Mouse (Mus musculus) CD8-positive naive resting alpha-beta T cell, adult 57 days (primary cell): ENCODE measurements around the gene H2afb3. TPM values are rescaled to one million over a fixed set of nuclear protein-coding genes. Genes with fewer than 3 reads are reported as not detected.

Experiments used
- total RNA-seq: library from RNA; stranded (reverse); gene quantifications from one replicate; pipeline ENCODE4 v1.2.4, GENCODE M21; 2023

H2afb3 gene
- not detected for total RNA-seq

DNA sequence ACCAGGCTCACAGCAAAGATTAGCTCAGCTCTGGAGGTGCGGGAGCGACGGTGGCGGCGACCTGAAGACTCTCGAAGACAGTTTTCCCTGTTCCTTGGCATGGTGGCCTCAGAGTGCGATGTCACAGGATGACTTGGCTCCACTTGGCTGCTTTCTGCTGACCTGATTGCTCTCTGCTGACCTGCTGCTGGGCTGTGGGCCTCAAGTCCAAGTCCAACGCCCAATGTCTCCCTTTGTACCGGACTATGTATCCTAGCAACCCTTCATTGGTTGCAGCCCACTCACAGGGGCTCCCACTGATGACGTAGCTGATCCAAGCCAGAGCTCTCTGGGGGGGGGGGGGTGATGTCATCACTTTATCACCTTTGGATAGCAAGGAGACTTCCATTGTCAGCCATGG lies at the start of gene H2afb3:
Gene H2afb3 (minus strand): TSS at position 101 of the 400 bp plus-strand sequence.

DNA sequence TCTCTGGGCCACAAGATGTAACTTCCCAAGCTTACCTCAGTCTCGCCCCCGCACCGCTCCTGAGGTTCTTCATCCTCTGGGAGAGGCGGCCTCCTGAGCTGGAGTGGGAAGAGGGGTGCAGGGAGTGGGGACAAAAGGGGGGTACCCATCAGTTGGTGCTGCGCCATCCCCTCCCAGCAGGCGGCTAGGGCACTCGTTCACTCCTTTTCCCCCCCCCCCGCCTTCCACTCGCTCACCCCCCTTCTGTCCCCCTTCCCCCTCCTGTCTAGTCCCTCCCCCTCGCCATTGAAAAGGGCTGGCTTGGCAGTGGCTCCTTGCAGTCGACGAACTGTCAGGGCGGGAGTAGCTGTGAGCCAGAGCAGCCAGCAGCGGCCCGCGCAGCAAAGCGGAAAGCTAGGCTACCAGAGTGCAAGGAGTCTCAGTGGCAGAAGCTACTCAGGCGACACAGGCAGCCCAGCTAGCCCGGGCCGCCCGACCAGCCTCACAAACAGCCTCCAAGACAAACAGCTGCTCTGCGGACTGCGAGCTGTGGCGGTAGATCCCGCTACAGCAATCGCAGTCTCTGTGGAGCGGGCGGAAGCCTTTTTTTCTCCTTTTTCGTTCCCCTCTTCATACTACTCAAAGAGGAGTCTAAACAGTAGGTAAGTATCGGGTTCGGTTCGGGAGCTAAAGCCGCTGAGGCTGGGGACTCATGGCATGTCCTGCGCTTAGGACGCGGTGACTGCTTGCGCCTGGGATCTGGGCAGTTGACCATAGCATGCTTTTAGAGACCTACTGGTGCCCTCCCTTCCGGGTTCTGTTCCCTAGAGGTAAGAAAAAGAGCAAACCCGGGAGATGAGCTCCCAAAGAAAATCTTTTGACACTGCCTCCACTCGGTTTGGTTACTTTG lies 22.6 kb downstream of the H2afb3 start, which contains the start of gene Pcdh11x:
Gene Pcdh11x (plus strand): TSS at position 249 of the 889 bp plus-strand sequence.

Other genes with a start within 250 kb of the H2afb3 start
- not detected for gene Pcdh11x, start 22.8 kb downstream of the H2afb3 start, total RNA-seq